Mouse (Mus musculus): ENCODE results near the gene Renbp.

Renbp gene

GRCm38 (mm10) chrX:73930402-73931062 is at the start of gene Renbp:
TSS of gene Renbp (minus strand) at chrX:73930850.
- DNase-seq, result peak; percentile 46 to 68

GRCm38 (mm10) chrX:73977783-73978182 is 47.1 kb upstream of the Renbp start:
- no peak for DNase-seq

- no peak for DNase-seq
Measured at GRCm38 (mm10) chrX:73976283-73976682, 45.6 kb upstream of the Renbp start.

- DNase-seq, result no peak
Measured at GRCm38 (mm10) chrX:73972774-73973173, 42.1 kb upstream of the Renbp start.

- DNase-seq, result no peak
Measured at GRCm38 (mm10) chrX:73970781-73971180, 40.1 kb upstream of the Renbp start.

- no peak for DNase-seq
Measured at GRCm38 (mm10) chrX:73969729-73970128, 39.1 kb upstream of the Renbp start.

- no peak for DNase-seq
Measured at GRCm38 (mm10) chrX:73969167-73969566, 38.5 kb upstream of the Renbp start.

- DNase-seq, result peak; percentile 80 to 88
Measured at GRCm38 (mm10) chrX:73967177-73968075, 36.8 kb upstream of the Renbp start.

GRCm38 (mm10) chrX:73966248-73967176 is 35.9 kb upstream of the Renbp start, which contains the start of gene Hcfc1:
TSS of gene Hcfc1 (minus strand) at chrX:73966357.
- DNase-seq, result peak; percentile 85 to 89

- DNase-seq, result peak; percentile 70 to 82
Measured at GRCm38 (mm10) chrX:73965307-73965706, 34.7 kb upstream of the Renbp start.

GRCm38 (mm10) chrX:73964363-73964762 is 33.7 kb upstream of the Renbp start:
- peak; percentile 22 to 47 for DNase-seq

GRCm38 (mm10) chrX:73954988-73955387 is 24.3 kb upstream of the Renbp start:
- no peak for DNase-seq

GRCm38 (mm10) chrX:73952603-73953002 is 22.0 kb upstream of the Renbp start:
- no peak for DNase-seq

GRCm38 (mm10) chrX:73949341-73949740 is 18.7 kb upstream of the Renbp start:
- DNase-seq, result peak in 1 of 2 experiments; percentile 14

- DNase-seq, result peak; percentile 42 to 43
Measured at GRCm38 (mm10) chrX:73948647-73949046, 18.0 kb upstream of the Renbp start.

- DNase-seq, result no peak
Measured at GRCm38 (mm10) chrX:73946896-73947295, 16.2 kb upstream of the Renbp start.

GRCm38 (mm10) chrX:73942294-73942693 is 11.6 kb upstream of the Renbp start:
- DNase-seq, result no peak

GRCm38 (mm10) chrX:73941860-73942259 is 11.2 kb upstream of the Renbp start:
- DNase-seq, result no peak

- no peak for DNase-seq
Measured at GRCm38 (mm10) chrX:73931871-73932270, 1.2 kb upstream of the Renbp start.

- peak; percentile 21 to 47 for DNase-seq
Measured at GRCm38 (mm10) chrX:73922550-73922882, 8.1 kb downstream of the Renbp start.

- DNase-seq, result peak; percentile 72 to 83
Measured at GRCm38 (mm10) chrX:73921823-73922549, 8.7 kb downstream of the Renbp start, which contains the start of the genes Arhgap4 and Naa10. TSS of gene Arhgap4 (minus strand) at chrX:73921870. TSS of gene Naa10 (minus strand) at chrX:73921944.

- no peak for DNase-seq
Measured at GRCm38 (mm10) chrX:73921285-73921822, 9.3 kb downstream of the Renbp start.
